Mouse (Mus musculus): Measurements from ENCODE around the gene Rnf150.

Gene Rnf150

DNA sequence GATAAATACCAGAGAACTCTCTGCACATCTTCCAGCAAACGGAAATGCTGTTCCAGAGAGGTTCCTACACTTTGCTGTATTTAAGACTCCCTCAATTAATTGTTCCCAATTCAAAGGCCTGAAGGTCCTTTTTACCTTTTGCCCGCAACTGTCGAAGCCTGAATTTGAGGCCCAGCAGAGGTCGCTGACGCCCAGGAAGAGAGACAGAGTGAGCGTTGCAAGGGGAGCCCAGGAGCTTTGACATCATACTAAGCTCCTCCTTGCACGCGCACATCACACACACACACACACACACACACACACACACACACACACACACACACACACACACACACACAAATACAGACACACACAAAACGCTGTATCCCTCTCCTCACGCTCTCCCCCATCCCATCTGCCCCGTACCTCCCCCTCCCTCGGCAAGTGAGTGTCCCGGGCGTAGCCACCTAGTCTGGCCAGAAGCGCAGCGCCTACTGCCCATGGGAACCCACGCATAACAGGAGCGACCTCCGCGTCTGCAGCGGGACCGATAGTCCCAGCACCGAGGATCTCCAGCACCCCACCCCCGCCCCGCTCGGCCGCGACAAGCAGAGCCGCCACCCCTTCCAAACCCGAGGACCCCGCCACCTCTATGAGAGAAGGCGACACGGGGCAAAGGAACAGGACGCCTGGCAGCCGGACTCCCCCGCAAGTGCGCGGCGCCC is at the start of gene Rnf150:
Gene Rnf150 (plus strand): TSS at position 316 of the 704 bp plus-strand sequence.
- in situ Hi-C loops (cut with MboI, MseI): loop anchor here (5.0 kb wide), 1 partner anchor 224 kb away; no protein-coding TSS in a partner anchor

DNA sequence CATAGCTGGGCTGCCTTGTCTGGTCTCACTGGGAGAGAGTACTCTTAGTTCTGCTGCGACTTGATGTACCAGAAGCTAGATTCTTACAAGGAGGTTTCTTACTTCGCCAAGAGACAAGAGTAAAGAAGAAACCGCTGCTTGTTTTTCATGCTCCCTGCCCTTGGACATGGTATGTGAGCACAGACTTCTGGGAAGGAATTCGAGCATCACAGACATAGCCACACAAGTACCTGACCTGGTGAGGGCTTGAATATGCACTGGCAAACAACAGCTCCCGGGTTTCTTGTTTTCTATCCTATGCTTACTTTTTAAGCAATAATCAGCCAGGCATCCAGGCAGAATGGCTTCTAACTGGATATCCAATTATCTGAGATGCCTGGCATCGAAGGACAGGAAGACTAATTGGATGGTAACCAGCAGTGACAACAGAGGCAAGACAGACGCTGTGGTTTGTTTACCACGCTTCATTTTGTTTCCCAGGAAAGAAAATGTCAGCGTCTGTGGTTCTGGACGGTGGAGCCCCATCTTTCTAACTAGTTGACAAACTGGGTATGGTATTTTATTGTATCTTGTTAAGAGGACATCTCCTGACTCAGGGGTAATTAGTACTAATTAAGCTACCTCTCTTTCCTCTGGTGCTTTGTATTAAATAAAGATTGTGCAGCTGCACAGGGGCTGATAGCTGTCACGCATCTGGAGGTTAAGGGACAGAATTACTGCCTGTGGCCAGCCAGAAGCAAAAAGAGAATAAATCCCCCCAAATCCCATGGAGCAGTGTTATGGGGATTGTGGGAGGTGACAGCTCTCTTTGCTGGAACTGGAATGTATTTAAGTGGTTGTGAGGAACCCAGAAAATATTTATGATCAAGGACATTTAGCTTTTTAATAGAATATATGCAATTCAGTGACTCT is 36.8 kb upstream of the Rnf150 start:
- in situ Hi-C loops (cut with MboI, MseI): no loop called here

DNA sequence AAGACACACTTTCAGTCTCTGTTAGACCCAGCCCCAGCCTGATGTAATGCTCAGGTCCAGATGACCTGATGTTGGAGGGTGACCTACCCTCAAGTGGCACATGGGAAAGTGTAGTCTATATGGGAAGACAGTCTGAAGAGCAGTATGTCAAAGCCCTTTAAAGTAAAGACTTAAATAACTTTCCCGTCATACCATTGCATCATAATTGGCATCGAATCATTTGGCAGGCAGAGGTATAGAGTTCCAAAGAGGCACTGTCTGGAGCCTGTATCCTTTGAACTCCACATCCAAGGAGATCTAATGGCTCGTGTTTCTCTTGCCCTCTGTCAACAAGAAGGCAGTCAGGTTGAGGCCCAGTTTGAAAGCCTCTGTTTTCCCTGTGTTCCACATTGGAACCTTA is 22.7 kb upstream of the Rnf150 start:
- in situ Hi-C loops (cut with MboI, MseI): no loop called here

DNA sequence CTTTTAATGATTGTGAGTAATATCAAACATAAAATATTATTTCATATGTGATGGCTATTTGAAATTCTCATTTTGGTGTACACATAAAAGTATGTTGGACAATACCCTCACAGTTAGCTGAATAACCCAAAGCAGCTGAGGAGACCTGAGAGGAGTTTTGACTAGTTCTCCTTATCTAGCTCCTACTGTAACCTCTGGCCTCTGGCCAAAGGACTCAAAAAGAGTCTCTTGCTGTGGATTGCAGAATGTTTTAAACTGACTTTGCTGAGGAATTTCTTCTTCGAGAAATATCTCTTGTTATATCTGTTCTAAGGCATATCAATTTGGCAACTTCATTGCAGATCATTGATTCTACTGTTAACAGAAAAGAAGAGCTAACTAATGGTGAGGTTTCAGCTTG is 22.2 kb upstream of the Rnf150 start:
- in situ Hi-C loops (cut with MboI, MseI): no loop called here

DNA sequence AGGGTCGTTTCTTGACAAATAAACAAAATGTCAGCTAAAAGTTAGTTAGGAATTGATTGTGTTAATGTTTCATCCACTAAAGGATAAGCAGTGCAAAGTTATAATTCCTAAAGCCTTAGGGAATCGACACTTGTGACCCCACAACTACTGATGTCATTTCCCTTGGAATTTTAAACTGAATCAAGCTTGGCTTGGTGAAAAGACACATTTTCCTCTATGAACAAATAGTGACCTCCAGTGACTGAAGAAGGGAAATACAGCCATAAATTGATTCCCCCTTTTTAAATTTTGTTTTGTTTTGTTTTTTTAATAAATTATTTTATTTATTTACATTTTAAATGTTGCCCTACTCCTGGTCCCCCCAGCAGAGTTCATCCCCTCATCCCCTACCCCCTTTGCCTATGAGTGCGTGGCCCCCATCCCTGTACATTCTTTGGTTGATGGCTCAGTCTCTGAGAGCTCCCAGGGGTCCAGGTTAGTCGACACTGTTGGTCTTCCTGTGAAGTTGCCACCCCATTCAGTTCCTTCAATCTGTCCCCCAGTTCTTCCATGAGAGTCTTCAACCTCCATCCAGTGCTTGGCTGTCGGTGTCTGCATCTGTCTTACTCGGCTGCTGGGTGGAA is 21.5 kb upstream of the Rnf150 start:
- in situ Hi-C loops (cut with MboI, MseI): no loop called here

DNA sequence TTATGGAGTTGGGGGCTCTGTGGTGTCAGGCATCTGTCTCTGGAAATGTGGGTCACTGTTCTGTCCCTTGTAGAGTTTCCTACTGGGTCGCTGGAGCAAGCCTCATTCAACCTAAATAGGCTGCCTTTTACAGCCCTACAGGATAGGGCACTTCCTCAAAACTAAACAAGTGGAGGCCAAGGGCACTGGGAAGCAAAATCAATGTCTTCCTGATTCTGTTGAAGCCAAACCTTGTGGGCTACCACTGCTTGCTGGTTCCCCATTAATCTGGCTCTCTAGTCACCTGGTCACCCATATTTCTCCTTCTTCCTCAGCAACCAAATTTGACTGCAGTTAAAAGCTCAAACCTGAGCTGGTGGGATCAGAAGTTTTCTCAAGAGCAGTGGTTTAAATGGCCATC is 19.5 kb upstream of the Rnf150 start:
- in situ Hi-C loops (cut with MboI, MseI): no loop called here

- in situ Hi-C loops (cut with MboI, MseI): no loop called here
Observed at GRCm38 (mm10) chr8:82844413-82844812, 18.7 kb upstream of the Rnf150 start.

DNA sequence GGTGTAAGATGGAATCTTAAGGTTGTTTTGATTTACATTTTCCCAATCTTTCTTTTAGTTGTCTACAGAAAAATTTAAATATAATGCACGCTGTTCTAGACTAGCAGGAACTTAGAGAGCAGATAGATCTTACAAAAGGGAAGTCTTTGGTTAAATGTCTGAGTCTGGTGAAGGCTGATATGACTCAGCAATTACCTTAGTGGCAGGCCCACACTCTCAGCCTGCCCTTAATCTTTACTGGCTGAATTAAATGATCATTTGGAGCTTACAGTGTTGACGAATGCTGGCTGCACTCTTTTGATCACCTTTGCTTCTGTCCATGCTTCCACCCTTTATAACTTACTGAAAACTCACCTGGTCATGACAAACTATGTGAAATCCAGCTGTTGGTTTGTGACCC is 17.1 kb upstream of the Rnf150 start:
- in situ Hi-C loops (cut with MboI, MseI): no loop called here

DNA sequence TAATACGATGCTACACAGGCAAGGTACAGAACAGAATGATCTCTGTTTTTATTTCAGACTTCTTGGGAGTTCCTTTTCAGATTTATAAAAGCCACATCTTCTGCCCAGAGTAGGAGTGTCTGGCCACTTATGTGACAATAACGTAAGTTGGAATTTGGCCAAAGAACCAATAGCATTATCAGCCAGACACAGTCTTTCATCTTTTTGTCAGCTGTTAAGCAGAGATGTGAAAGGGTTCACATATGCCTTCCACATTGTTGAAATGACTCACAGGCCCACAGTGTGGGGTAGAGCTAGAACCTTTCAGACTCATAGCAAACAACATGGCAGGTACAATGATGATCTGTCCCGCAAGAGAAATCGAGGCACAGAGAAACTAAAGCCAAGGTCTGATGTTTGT is 16.4 kb upstream of the Rnf150 start:
- in situ Hi-C loops (cut with MboI, MseI): no loop called here

DNA sequence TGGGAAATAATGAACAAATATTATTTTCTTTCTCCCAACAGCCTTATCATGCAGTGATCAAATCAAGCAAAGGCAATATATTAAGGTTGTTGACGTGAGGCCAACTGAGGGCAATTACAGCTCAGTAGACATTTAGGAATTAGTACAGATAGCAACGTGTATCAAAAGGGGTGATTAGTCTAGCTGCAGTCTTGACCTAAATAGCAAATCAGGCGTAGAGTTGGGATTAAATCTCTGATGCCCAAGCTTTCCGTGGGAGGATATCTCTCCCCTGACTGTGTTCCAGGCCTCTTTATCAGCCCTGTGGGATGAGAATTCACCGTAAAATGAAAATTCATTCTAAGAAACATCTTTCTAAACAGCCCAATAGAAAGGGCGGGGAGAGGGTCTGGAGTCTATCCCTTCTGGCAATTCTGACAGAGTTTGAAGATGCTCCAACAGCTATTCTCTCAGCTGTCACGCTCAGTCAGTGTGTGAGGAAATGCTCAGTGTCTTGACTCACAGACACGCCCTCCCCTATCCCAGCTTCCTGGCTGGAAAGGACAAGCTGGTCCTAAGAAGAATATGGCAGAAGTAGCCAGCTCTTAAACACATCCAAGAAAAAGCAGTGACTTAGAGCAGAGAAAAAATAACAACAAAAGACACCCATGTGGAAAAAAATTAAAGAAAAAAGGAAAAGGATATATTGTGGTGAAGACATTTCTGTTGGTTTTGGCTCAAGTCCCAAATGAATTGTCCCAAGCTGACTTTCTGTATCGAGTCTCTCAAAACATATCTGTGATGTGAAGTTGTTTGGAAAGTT is 4.4 kb upstream of the Rnf150 start:
- in situ Hi-C loops (cut with MboI, MseI): no loop called here

- in situ Hi-C loops (cut with MboI, MseI): no loop called here
Observed at GRCm38 (mm10) chr8:82859343-82859620, 3.9 kb upstream of the Rnf150 start.

GRCm38 (mm10) chr8:82863745-82864520 is 777 bp downstream of the Rnf150 start:
- in situ Hi-C loops (cut with MboI, MseI): loop anchor here (5.0 kb wide), 1 partner anchor 223 kb away; no protein-coding TSS in a partner anchor

DNA sequence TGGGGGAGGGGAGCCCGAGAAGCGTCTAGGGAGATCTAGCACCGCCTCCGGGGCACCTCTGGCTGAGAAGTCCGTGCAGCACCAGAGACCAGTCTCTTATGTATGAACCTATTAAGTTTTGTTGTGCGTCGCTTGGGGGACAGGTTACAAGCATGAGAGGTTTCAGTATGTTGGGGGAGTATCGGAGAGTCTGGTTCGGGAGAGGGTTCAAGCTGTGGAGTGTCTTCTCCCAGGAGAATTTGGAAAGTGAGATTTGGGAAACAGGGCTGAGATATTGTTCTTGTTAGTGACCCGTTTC is 1.3 kb downstream of the Rnf150 start:
- in situ Hi-C loops (cut with MboI, MseI): loop anchor here (5.0 kb wide), 1 partner anchor 223 kb away; no protein-coding TSS in a partner anchor

DNA sequence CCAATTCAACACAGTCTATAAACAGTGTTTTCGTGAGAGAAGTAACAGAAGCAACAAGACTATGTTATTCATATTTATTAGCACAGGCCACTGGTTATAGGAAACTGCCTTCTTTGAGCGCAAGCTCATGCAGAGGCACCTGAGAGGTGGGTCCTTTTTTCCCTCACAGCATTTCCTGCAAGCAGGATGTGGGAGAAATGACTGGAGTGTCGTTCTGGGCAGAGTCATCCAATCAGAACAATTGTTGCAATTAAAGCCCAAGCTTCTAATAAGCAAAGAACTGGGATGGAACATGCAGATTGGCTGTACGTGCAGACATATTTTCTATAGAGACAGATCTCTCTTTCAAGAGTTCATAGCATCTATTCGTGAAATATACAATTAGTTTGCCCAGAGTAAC is 2.1 kb downstream of the Rnf150 start:
- in situ Hi-C loops (cut with MboI, MseI): no loop called here

GRCm38 (mm10) chr8:82866251-82866650 is 3.1 kb downstream of the Rnf150 start:
- in situ Hi-C loops (cut with MboI, MseI): no loop called here

DNA sequence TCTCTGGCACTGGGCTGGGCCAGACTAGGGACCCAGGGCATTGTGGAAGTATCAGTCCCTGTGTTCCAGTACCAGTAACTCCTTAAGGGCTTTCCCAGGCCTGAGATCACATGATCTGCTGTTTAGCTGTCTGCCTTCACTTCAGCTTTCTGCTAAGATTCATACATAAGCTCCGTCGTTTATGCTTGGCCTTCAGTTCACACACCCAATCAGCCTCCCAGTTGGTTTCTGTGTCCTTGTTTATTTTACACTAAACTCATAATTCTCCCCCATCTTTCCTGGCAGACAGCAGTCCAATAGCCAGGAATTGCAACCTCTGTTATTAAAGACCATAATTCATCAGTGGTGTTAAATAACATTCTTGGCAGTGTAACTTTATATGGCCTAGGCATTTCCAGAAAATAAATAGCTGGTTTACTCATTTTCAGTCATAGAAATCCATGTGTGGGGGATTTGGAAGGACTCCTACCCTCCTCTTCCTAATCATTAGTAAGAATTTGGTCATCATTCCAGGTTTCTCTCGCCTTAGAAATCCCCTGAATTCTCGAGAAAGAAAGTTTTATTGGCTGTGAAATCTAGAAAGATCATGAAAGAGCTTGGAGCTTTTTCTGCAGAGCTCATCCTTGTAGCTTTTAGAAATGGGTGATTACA is 7.8 kb downstream of the Rnf150 start:
- in situ Hi-C loops (cut with MboI, MseI): no loop called here

- in situ Hi-C loops (cut with MboI, MseI): no loop called here
Observed at GRCm38 (mm10) chr8:82871986-82872385, 8.8 kb downstream of the Rnf150 start.

GRCm38 (mm10) chr8:82874102-82874501 is 10.9 kb downstream of the Rnf150 start:
- in situ Hi-C loops (cut with MboI, MseI): no loop called here

- in situ Hi-C loops (cut with MboI, MseI): no loop called here
Observed at GRCm38 (mm10) chr8:82875135-82875534, 12.0 kb downstream of the Rnf150 start.

DNA sequence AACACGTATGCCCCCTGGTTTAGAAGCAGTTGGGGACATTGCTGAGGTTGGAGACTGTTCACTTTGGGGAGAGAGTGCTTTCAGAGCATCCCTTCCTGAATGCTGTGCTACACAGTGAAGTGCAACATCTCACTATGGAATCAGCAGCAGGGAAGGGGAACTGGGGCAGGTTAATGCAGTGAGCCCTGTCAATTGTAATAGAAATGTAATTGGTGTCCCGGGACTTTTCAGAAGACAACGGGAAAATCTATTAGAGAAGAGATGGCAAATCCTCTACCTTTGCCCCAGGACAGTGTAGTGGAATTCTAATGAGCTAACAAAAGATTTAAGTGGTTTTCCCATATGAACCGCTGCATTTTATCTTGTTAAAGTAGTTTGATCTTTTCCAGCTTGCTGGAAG is 21.3 kb downstream of the Rnf150 start:
- in situ Hi-C loops (cut with MboI, MseI): no loop called here

- in situ Hi-C loops (cut with MboI, MseI): no loop called here
Observed at GRCm38 (mm10) chr8:82887234-82887633, 24.1 kb downstream of the Rnf150 start.
